In genomic region chr10:63244746-63245145, GRCm38 (mm10) we compare ENCODE assay signal across 8 mouse cellular contexts. TPM values are rescaled to one million over a fixed set of nuclear protein-coding genes. Genes with fewer than 3 reads are reported as not detected.
A peak's percentile ranks its signal among the peaks of the same experiment; 100 is the strongest.
DNase-seq lines count a peak whose midpoint lies in the region; ATAC-seq lines count a peak whose summit lies in the region.

No protein-coding gene starts in this region.

- H3K4me3 ChIP-seq in erythroblast, embryonic 14.5 days (replicated peaks): peak overlapping the region; percentile 90
- H3K4me3 ChIP-seq in intestine, embryonic 14.5 days (ENCODE audit: low read depth, low read length): peak overlapping the region; percentile 91

- no peaks in the 10 kb centered on the region for H3K27me3 ChIP-seq in erythroblast, embryonic 14.5 days (ENCODE audit: control insufficient read depth)
- H3K27me3 ChIP-seq in intestine, embryonic 14.5 days (replicated peaks; ENCODE audit: control insufficient read depth, insufficient read depth, low read length): no peaks in the 10 kb centered on the region

- H3K9ac ChIP-seq in intestine, embryonic 14.5 days (ENCODE audit: low read length): peak overlapping the region; percentile 93

- H3K27ac ChIP-seq in intestine, embryonic 14.5 days (ENCODE audit: low read depth): peak overlapping the region; percentile 98

- no peak for ATAC-seq in intestine, embryonic 14.5 days (replicated peaks; ENCODE audit: low FRiP score, low TSS enrichment, low read depth)
- no peak for ATAC-seq in activated CD4-positive, CD25-positive, alpha-beta regulatory T cell, adult 4 months

- H3K9me3 ChIP-seq in erythroblast, embryonic 14.5 days (ENCODE audit: control insufficient read depth, low read length): no peaks in the 10 kb centered on the region
- no peaks in the 10 kb centered on the region for H3K9me3 ChIP-seq in intestine, embryonic 14.5 days (ENCODE audit: control insufficient read depth, low read length)

- DNase-seq in adrenal gland, postnatal 10 days: peak; percentile 38
- no peak for DNase-seq in adrenal gland, adult 8-10 months
- peak; percentile 81 for DNase-seq in NIH3T3 (ENCODE audit: low read depth)
- DNase-seq in intestine, embryonic 14.5 days (ENCODE audit: low spot score): no peak
- peak; percentile 32 to 55 for DNase-seq in lung, adult 18-20 months
- peak; percentile 63 for DNase-seq in retina, embryonic 14.5 days (ENCODE audit: low spot score)

- 15% methylated on average over 5 of the region's 5 CpGs for WGBS in intestine, embryonic 14.5 days

- peaks cover 38% of the 10 kb centered on the region for H3K4me1 ChIP-seq in erythroblast, embryonic 14.5 days (ENCODE audit: control insufficient read depth)
- H3K4me1 ChIP-seq in intestine, embryonic 14.5 days (replicated peaks; ENCODE audit: control insufficient read depth, insufficient read depth, low read length): peaks cover 7% of the 10 kb centered on the region

- H3K4me2 ChIP-seq in intestine, embryonic 14.5 days (ENCODE audit: low read length): peak overlapping the region; percentile 63

- peaks cover 37% of the 10 kb centered on the region for H3K36me3 ChIP-seq in erythroblast, embryonic 14.5 days (ENCODE audit: control insufficient read depth)
- 0 out of 2 replicates have a peak, but pooled peaks cover 8% of the 10 kb centered on the region for H3K36me3 ChIP-seq in intestine, embryonic 14.5 days (ENCODE audit: control insufficient read depth, insufficient read depth, low read length)

RNA-seq across cellular contexts. Expression of gene Herc4, which starts 1.1 kb away (rescaled TPM):
- 10 to 100 TPM; 76.3 to 89.6 TPM for total RNA-seq in adrenal gland, postnatal 10 days (2021)
- total RNA-seq in adrenal gland, adult 8-10 months (2022): 100 to 1,000 TPM; 123 to 182 (median 151) TPM
- polyA plus RNA-seq in erythroblast, embryonic 14.5 days (2012): 1.4 and 1.7 TPM in 2 replicates
- 39.8 and 46.2 TPM in 2 replicates for polyA plus RNA-seq in intestine, embryonic 14.5 days (2014; fragmentation: Nextera tagmentation; extraction: Ambion mirVana)
- 10 to 100 TPM; 76.2 to 80.8 TPM for polyA plus RNA-seq in activated CD4-positive, CD25-positive, alpha-beta regulatory T cell, adult 4 months (2017; shearing (Covaris generic))

RNA-seq across cellular contexts. Expression of gene Mypn, which starts 41.0 kb away (rescaled TPM):
- 10 to 100 TPM in 1 of 2 experiments, 1 to 10 TPM in 1; 3.8 to 14.6 TPM for total RNA-seq in adrenal gland, postnatal 10 days (2021)
- total RNA-seq in adrenal gland, adult 8-10 months (2022): under 1 TPM in 3 of 4 experiments, not detected in 1; 0.24 to 0.44 (median 0.40) TPM
- polyA plus RNA-seq in erythroblast, embryonic 14.5 days (2012): not detected in 2 replicates
- polyA plus RNA-seq in intestine, embryonic 14.5 days (2014; fragmentation: Nextera tagmentation; extraction: Ambion mirVana): not detected in 2 replicates
- polyA plus RNA-seq in activated CD4-positive, CD25-positive, alpha-beta regulatory T cell, adult 4 months (2017; shearing (Covaris generic)): under 1 TPM in 1 of 2 experiments, not detected in 1; 0.12 TPM

Comparison
In these comparisons a context has a peak if more than half of its experiments do, and no peak if none do; other contexts are left out.
1. DNase-seq: peak in adrenal gland, postnatal 10 days (single experiment), NIH3T3 (single experiment), lung, adult 18-20 months (2 of 2) and retina, embryonic 14.5 days (single experiment); none in adrenal gland, adult 8-10 months (single experiment) and intestine, embryonic 14.5 days (single experiment).
2. RNA of gene Herc4, which starts 1.1 kb away (polyA plus RNA-seq): 76.2 to 80.8 TPM in activated CD4-positive, CD25-positive, alpha-beta regulatory T cell, adult 4 months and 39.8 to 46.2 TPM in intestine, embryonic 14.5 days; 1.4 to 1.7 TPM in erythroblast, embryonic 14.5 days; every median in the first group is over 10 times any median in the second.